Mouse (Mus musculus) neural tube, embryonic 15.5 days (tissue): ENCODE results near the gene Atl3. TPM values are rescaled to one million over a fixed set of nuclear protein-coding genes. Genes with fewer than 3 reads are reported as not detected.

Source experiments
- ATAC-seq: fragments of 200-750 bp; cut with Nextera tagmentation; 2 replicates; pipeline ENCODE4 v1.8.0; 2017; ENCODE audit warnings: mild to moderate bottlenecking, moderate TSS enrichment, moderate library complexity; ENCODE audit not compliant: low FRiP score
- H3K27ac ChIP-seq: fragments of 300-500 bp; sonication (generic); replicated peaks from 2 replicates; pipeline ENCODE4 v1.5.1; 2015; ENCODE audit warnings: mild to moderate bottlenecking, inconsistent platforms
- H3K27me3 ChIP-seq: fragments of 300-500 bp; sonication (generic); replicated peaks from 2 replicates; pipeline ENCODE4 v1.6.1; 2015; ENCODE audit warnings: inconsistent platforms
- H3K36me3 ChIP-seq: fragments of 300-500 bp; sonication (generic); 2 replicates; pipeline ENCODE4 v1.6.1; 2015; ENCODE audit warnings: inconsistent platforms
- H3K4me1 ChIP-seq: fragments of 300-500 bp; sonication (generic); 2 replicates; pipeline ENCODE4 v1.6.1; 2015; ENCODE audit warnings: inconsistent platforms
- H3K4me2 ChIP-seq: fragments of 300-500 bp; sonication (generic); 2 replicates; pipeline ENCODE4 v1.6.1; 2015; ENCODE audit warnings: inconsistent platforms, mild to moderate bottlenecking, moderate library complexity
- H3K4me3 ChIP-seq: fragments of 300-500 bp; sonication (generic); replicated peaks from 2 replicates; pipeline ENCODE4 v1.5.1; 2015; ENCODE audit warnings: mild to moderate bottlenecking, inconsistent platforms
- H3K9ac ChIP-seq: fragments of 300-500 bp; sonication (generic); replicated peaks from 2 replicates; pipeline ENCODE4 v1.6.1; 2015; ENCODE audit warnings: mild to moderate bottlenecking, inconsistent platforms
- H3K9me3 ChIP-seq: fragments of 300-500 bp; sonication (generic); replicated peaks from 2 replicates; pipeline ENCODE4 v1.6.1; 2016; ENCODE audit warnings: inconsistent platforms
- WGBS: fragments of 180-500 bp; shearing (Covaris S2); methylation state at CpG from one replicate; pipeline ENCODE4 v1.1.7; 2015; ENCODE audit warnings: mixed read lengths; 5-methylcytosine and 5-hydroxymethylcytosine counted together
- polyA plus RNA-seq: library from polyadenylated mRNA; unstranded; fragments of >200 nt; fragmentation: Nextera tagmentation; extraction: Ambion mirVana; gene quantifications from 2 replicates; pipeline ENCODE4 v1.2.1, GENCODE M21; 2015

Gene Atl3
- polyA plus RNA-seq, 1 experiment from 2014 or later, result 7.0 TPM

- no peak overlapping the region for H3K9ac ChIP-seq
- WGBS, result 95% methylated on average over 2 of the region's 2 CpGs
- no peak overlapping the region for H3K4me2 ChIP-seq
- no peaks in the 10 kb centered on the region for H3K27me3 ChIP-seq
- H3K36me3 ChIP-seq, result no peaks in the 10 kb centered on the region
- no peaks in the 10 kb centered on the region for H3K9me3 ChIP-seq
- no peak for ATAC-seq
- no peaks in the 10 kb centered on the region for H3K4me1 ChIP-seq
- H3K27ac ChIP-seq, result no peak overlapping the region
- H3K4me3 ChIP-seq, result no peak overlapping the region
Measured at GRCm38 (mm10) chr19:7563676-7564075, 69.8 kb downstream of the Atl3 start.

DNA sequence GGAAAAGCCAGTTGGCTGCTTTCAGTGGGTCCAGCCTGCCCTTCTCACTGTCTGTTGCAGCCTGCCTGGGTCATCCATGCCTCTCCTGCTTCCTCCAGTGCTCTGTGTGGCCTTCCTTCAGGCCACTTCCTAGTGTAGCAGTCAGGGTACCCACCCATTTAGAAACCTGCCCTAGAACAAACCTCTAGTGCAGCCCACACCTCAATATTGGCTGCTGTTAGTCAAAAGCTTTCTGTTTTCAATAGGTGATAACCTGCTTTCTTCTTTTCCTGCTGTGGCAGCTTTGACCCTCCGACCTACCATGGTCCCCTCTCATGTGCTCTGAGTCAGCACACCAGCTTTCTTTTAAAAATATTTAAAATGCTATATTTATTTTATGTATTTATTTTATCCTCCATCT is 70.6 kb downstream of the Atl3 start:
- WGBS, result 86% methylated on average over 1 of the region's 1 CpGs
- H3K27me3 ChIP-seq, result no peaks in the 10 kb centered on the region
- no peak for ATAC-seq
- H3K27ac ChIP-seq, result no peak overlapping the region
- H3K9ac ChIP-seq, result no peak overlapping the region
- no peaks in the 10 kb centered on the region for H3K4me1 ChIP-seq
- no peaks in the 10 kb centered on the region for H3K9me3 ChIP-seq
- H3K4me3 ChIP-seq, result no peak overlapping the region
- no peak overlapping the region for H3K4me2 ChIP-seq
- no peaks in the 10 kb centered on the region for H3K36me3 ChIP-seq

GRCm38 (mm10) chr19:7566826-7567225 is 73.0 kb downstream of the Atl3 start:
- 68% methylated on average over 3 of the region's 3 CpGs for WGBS
- Histone ChIP-seq H3K9me3 (no peaks in the 10 kb centered on the region), H3K36me3 (no peaks in the 10 kb centered on the region), H3K27me3 (no peaks in the 10 kb centered on the region), H3K27ac (no peak overlapping the region), H3K4me3 (no peak overlapping the region), H3K9ac (no peak overlapping the region), H3K4me2 (no peak overlapping the region), H3K4me1 (no peaks in the 10 kb centered on the region)
- no peak for ATAC-seq

- no peak overlapping the region for H3K4me3 ChIP-seq
- H3K27me3 ChIP-seq, result no peaks in the 10 kb centered on the region
- no peak overlapping the region for H3K9ac ChIP-seq
- no peak for ATAC-seq
- WGBS, result 71% methylated on average over 3 of the region's 3 CpGs
- H3K27ac ChIP-seq, result no peak overlapping the region
- no peak overlapping the region for H3K4me2 ChIP-seq
- H3K4me1 ChIP-seq, result no peaks in the 10 kb centered on the region
- H3K9me3 ChIP-seq, result no peaks in the 10 kb centered on the region
- no peaks in the 10 kb centered on the region for H3K36me3 ChIP-seq
Measured at GRCm38 (mm10) chr19:7568364-7568763, 74.5 kb downstream of the Atl3 start.

DNA sequence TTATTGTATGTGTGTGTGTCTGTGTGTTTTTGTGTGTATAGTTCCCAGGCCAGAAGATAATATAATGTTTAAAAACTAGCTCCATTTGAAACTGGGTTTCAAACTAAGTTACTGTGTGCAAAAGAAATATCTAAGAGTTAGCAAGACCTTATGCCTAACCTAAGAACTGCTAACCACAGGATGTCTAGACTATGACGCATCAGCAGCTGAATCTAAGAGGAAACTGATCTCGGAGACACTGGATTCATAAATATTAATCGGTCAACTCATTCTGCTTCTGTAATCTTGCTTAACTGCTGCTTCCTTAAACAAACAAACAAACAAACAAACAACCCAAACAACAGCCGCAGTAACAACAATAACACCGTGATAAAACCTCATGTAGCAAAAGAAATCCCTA is 75.8 kb downstream of the Atl3 start:
- Histone ChIP-seq H3K4me1 (no peaks in the 10 kb centered on the region), H3K4me3 (no peak overlapping the region), H3K27me3 (no peaks in the 10 kb centered on the region), H3K36me3 (no peaks in the 10 kb centered on the region), H3K9me3 (no peaks in the 10 kb centered on the region), H3K4me2 (no peak overlapping the region), H3K9ac (no peak overlapping the region), H3K27ac (no peak overlapping the region)
- 85% methylated on average over 5 of the region's 5 CpGs for WGBS
- ATAC-seq, result no peak

DNA sequence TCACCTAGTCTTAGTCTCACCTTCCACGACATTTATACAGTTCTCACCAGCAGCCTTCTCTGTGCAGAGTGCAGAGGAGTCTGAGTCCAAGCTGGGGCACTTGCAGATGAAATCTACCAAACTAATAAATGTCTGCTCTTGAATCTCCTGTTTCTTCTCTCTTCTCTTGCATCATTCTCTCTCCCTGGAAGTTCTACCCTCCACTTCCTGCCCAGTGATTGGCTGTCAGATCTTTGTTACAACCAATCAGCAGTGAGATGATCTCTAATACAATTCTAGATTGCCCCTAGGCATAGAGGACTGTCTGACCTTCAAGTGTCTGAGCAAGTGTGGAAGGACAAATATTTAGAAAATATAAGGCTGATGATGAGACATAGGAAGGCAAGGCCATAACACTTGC is 82.3 kb downstream of the Atl3 start:
- no peaks in the 10 kb centered on the region for H3K9me3 ChIP-seq
- no peak for ATAC-seq
- no peaks in the 10 kb centered on the region for H3K4me1 ChIP-seq
- H3K36me3 ChIP-seq, result no peaks in the 10 kb centered on the region
- no peak overlapping the region for H3K27ac ChIP-seq
- H3K27me3 ChIP-seq, result no peaks in the 10 kb centered on the region
- H3K9ac ChIP-seq, result no peak overlapping the region
- no peak overlapping the region for H3K4me3 ChIP-seq
- no peak overlapping the region for H3K4me2 ChIP-seq
- 96% methylated on average over 1 of the region's 1 CpGs for WGBS

GRCm38 (mm10) chr19:7577710-7578109 is 83.9 kb downstream of the Atl3 start:
- Histone ChIP-seq H3K4me2 (no peak overlapping the region), H3K27ac (no peak overlapping the region), H3K36me3 (no peaks in the 10 kb centered on the region), H3K4me3 (no peak overlapping the region), H3K4me1 (no peaks in the 10 kb centered on the region), H3K9ac (no peak overlapping the region), H3K9me3 (no peaks in the 10 kb centered on the region), H3K27me3 (no peaks in the 10 kb centered on the region)
- 92% methylated on average over 3 of the region's 3 CpGs for WGBS
- ATAC-seq, result no peak

DNA sequence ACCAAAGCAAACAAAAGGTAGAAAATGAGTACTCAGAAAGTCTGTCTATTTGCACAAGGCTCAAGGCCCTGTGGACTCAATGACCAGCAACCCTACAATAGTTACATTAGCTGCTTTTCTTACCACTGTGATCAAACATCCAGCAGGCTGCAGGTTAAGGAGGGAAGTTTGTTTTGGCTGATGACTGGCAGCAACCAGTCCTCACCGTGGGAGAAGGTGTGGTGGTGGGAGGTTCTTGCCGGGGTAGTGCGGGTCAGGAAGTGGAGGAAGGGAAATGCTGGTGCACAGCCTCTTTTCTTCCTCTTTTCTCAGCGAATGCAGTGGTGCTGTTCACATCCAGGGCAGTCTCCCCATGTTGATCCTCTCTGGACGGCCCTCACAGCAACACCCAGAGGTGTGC is 87.2 kb downstream of the Atl3 start:
- ATAC-seq, result no peak
- no peaks in the 10 kb centered on the region for H3K9me3 ChIP-seq
- no peak overlapping the region for H3K4me3 ChIP-seq
- H3K36me3 ChIP-seq, result no peaks in the 10 kb centered on the region
- H3K4me2 ChIP-seq, result no peak overlapping the region
- no peak overlapping the region for H3K27ac ChIP-seq
- no peaks in the 10 kb centered on the region for H3K4me1 ChIP-seq
- H3K9ac ChIP-seq, result no peak overlapping the region
- WGBS, result 73% methylated on average over 5 of the region's 5 CpGs
- no peaks in the 10 kb centered on the region for H3K27me3 ChIP-seq

GRCm38 (mm10) chr19:7583101-7583500 is 89.3 kb downstream of the Atl3 start:
- Histone ChIP-seq H3K9ac (no peak overlapping the region), H3K36me3 (no peaks in the 10 kb centered on the region), H3K27me3 (no peaks in the 10 kb centered on the region), H3K27ac (no peak overlapping the region), H3K9me3 (no peaks in the 10 kb centered on the region), H3K4me1 (no peaks in the 10 kb centered on the region), H3K4me2 (no peak overlapping the region), H3K4me3 (no peak overlapping the region)
- ATAC-seq, result no peak
- 63% methylated on average over 7 of the region's 7 CpGs for WGBS

GRCm38 (mm10) chr19:7583599-7583998 is 89.8 kb downstream of the Atl3 start:
- 87% methylated on average over 3 of the region's 3 CpGs for WGBS
- H3K4me2 ChIP-seq, result no peak overlapping the region
- no peaks in the 10 kb centered on the region for H3K36me3 ChIP-seq
- H3K9me3 ChIP-seq, result no peaks in the 10 kb centered on the region
- H3K4me3 ChIP-seq, result no peak overlapping the region
- H3K9ac ChIP-seq, result no peak overlapping the region
- no peaks in the 10 kb centered on the region for H3K27me3 ChIP-seq
- no peak overlapping the region for H3K27ac ChIP-seq
- no peak for ATAC-seq
- no peaks in the 10 kb centered on the region for H3K4me1 ChIP-seq

GRCm38 (mm10) chr19:7585279-7585678 is 91.4 kb downstream of the Atl3 start:
- Histone ChIP-seq H3K36me3 (no peaks in the 10 kb centered on the region), H3K4me3 (no peak overlapping the region), H3K4me2 (no peak overlapping the region), H3K9ac (no peak overlapping the region), H3K4me1 (no peaks in the 10 kb centered on the region), H3K9me3 (no peaks in the 10 kb centered on the region), H3K27me3 (no peaks in the 10 kb centered on the region), H3K27ac (no peak overlapping the region)
- 92% methylated on average over 8 of the region's 8 CpGs for WGBS
- no peak for ATAC-seq

DNA sequence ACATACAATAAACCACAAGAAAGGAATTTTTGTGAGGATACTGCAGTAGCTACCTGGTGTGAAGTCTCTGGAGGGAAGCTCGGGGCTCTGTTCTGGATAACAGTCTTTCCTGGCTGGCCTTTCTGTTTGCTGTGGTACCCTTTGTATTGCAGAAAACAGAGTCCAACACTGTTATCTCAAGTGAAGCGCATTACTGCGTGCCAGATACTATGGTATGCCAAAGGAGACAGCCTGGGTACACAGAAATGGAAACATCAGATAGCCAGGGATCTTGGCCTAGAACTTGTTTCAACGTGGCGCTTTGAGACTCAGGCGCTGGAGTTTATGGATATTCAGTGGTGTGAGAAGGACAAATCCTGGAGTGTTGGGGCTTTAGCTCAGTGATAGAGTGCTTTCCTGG is 91.9 kb downstream of the Atl3 start:
- Histone ChIP-seq H3K4me2 (no peak overlapping the region), H3K9me3 (no peaks in the 10 kb centered on the region), H3K9ac (no peak overlapping the region), H3K36me3 (no peaks in the 10 kb centered on the region), H3K4me1 (no peaks in the 10 kb centered on the region), H3K27ac (no peak overlapping the region), H3K27me3 (no peaks in the 10 kb centered on the region), H3K4me3 (no peak overlapping the region)
- 92% methylated on average over 6 of the region's 6 CpGs for WGBS
- ATAC-seq, result no peak
